Mouse (Mus musculus) cerebellum, adult 2 months (tissue): ENCODE measurements at regions not wholly inside any gene's neighbourhood (a gene's known extent, or its start where the extent isn't known, plus 50 kb on each side); places are given as distances from the start of the nearest gene placed in this dataset.

ENCODE experiments used
- DNase-seq, 2 experiments: peaks; one replicate each; pipeline ENCODE4 v3.0.0; 2021
- H3K27ac ChIP-seq: fragments of 200-500 bp; 2 replicates; pipeline ENCODE4 v1.5.1; 2012; ENCODE audit warnings: low read length, control low read depth, inconsistent platforms; ENCODE audit not compliant: insufficient read depth
- H3K27me3 ChIP-seq: fragments of 200-500 bp; 2 replicates; pipeline ENCODE4 v1.6.1; 2012; ENCODE audit warnings: inconsistent platforms, mild to moderate bottlenecking, low read length, moderate library complexity; ENCODE audit not compliant: control insufficient read depth, insufficient read depth
- H3K4me1 ChIP-seq: fragments of 200-500 bp; 2 replicates; pipeline ENCODE4 v1.6.1; 2011; ENCODE audit warnings: low read length; ENCODE audit not compliant: control insufficient read depth, insufficient read depth
- H3K4me3 ChIP-seq: fragments of 200-500 bp; replicated peaks from 2 replicates; pipeline ENCODE3; 2011; ENCODE audit warnings: mild to moderate bottlenecking, low read depth, low read length, control low read depth; ENCODE audit not compliant: insufficient read depth
- CTCF ChIP-seq: fragments of 200-500 bp; IDR thresholded peaks from 2 replicates; pipeline ENCODE4 v1.5.1; 2011; ENCODE audit warnings: low read depth, mild to moderate bottlenecking, control low read depth, low read length, moderate library complexity, borderline replicate concordance; ENCODE audit not compliant: insufficient read depth
- POLR2A ChIP-seq: fragments of 200-500 bp; IDR thresholded peaks from 2 replicates; pipeline ENCODE4 v1.6.1; 2011; ENCODE audit warnings: low read length, control low read depth, borderline replicate concordance; ENCODE audit not compliant: insufficient read depth
- WGBS: fragments of 180-500 bp; shearing (Covaris S2); methylation state at CpG from one replicate; pipeline ENCODE4 v1.1.7; 2018; 5-methylcytosine and 5-hydroxymethylcytosine counted together

- WGBS, result 0% methylated on average over 9 of the region's 10 CpGs
- peak overlapping the region; percentile 35; the same call in 1 of the 2 replicates for H3K27ac ChIP-seq
- TF ChIP-seq CTCF, result peak; percentile 90
- TF ChIP-seq POLR2A, result no peak
- H3K4me3 ChIP-seq, result peak overlapping the region; percentile 43
- peak; percentile 87 to 88 for DNase-seq
- peaks cover 5% of the 10 kb centered on the region for H3K4me1 ChIP-seq
- no peaks in the 10 kb centered on the region for H3K27me3 ChIP-seq
Observed at GRCm38 (mm10) chr16:20804601-20805017, 70.3 kb upstream of the Thpo start.

- H3K27me3 ChIP-seq, result no peaks in the 10 kb centered on the region
- no peak for TF ChIP-seq CTCF
- no peak for TF ChIP-seq POLR2A
- 60% methylated on average over 7 of the region's 7 CpGs for WGBS
- peaks cover 5% of the 10 kb centered on the region for H3K4me1 ChIP-seq
- DNase-seq, result no peak
- no peak overlapping the region for H3K27ac ChIP-seq
- no peak overlapping the region for H3K4me3 ChIP-seq
Observed at GRCm38 (mm10) chr16:20803278-20803930, 69.1 kb upstream of the Thpo start.

- Histone ChIP-seq H3K27ac (no peak overlapping the region), H3K4me3 (no peak overlapping the region), H3K4me1 (peaks cover 5% of the 10 kb centered on the region), H3K27me3 (no peaks in the 10 kb centered on the region)
- TF ChIP-seq CTCF, result no peak
- no peak for TF ChIP-seq POLR2A
- DNase-seq, result no peak
- WGBS, result 92% methylated on average over 6 of the region's 6 CpGs
Observed at GRCm38 (mm10) chr16:20802724-20803123, 68.4 kb upstream of the Thpo start.

- WGBS, result 96% methylated on average over 3 of the region's 3 CpGs
- peaks cover under 1% of the 10 kb centered on the region for H3K4me1 ChIP-seq
- TF ChIP-seq CTCF, result no peak
- no peak for TF ChIP-seq POLR2A
Observed at GRCm38 (mm10) chr16:20800038-20800437, 65.7 kb upstream of the Thpo start.

GRCm38 (mm10) chr16:20798115-20798514 lies 63.8 kb upstream of the Thpo start:
- Histone ChIP-seq H3K4me1 (no peaks in the 10 kb centered on the region), H3K27me3 (no peaks in the 10 kb centered on the region), H3K4me3 (no peak overlapping the region), H3K27ac (no peak overlapping the region)
- TF ChIP-seq CTCF, result no peak
- no peak for TF ChIP-seq POLR2A
- 62% methylated on average over 4 of the region's 4 CpGs for WGBS
- DNase-seq, result no peak

More at GRCm38 (mm10) chr16:20800038-20800437, 65.7 kb upstream of the Thpo start:
- DNase-seq, result no peak
- H3K27ac ChIP-seq, result no peak overlapping the region
- no peak overlapping the region for H3K4me3 ChIP-seq
- no peaks in the 10 kb centered on the region for H3K27me3 ChIP-seq

- H3K4me3 ChIP-seq, result no peak overlapping the region
- no peaks in the 10 kb centered on the region for H3K4me1 ChIP-seq
- TF ChIP-seq CTCF (no peak), POLR2A (no peak)
- H3K27me3 ChIP-seq, result no peaks in the 10 kb centered on the region
- 71% methylated on average over 1 of the region's 1 CpGs for WGBS
- no peak overlapping the region for H3K27ac ChIP-seq
- no peak for DNase-seq
Observed at GRCm38 (mm10) chr16:20794721-20795120, 60.4 kb upstream of the Thpo start.
